Mouse (Mus musculus) T-helper 2 cell (primary cell): Measurements from ENCODE around the gene Pars2.

Experiments used
- in situ Hi-C: fragments of 300-600 bp; cut with MboI, MseI; formaldehyde crosslinking; loops from one replicate; pipeline ENCODE4 v1.15.1; 2025; ENCODE audit warnings: high pct_unique_total_duplicates

Gene Pars2

GRCm38 (mm10) chr4:106633281-106634085, 17.4 kb upstream of the Pars2 start:
- in situ Hi-C loops, result loop anchor here (5.0 kb wide), 1 partner anchor 74 kb away; no protein-coding TSS in a partner anchor

GRCm38 (mm10) chr4:106634086-106634479, 16.8 kb upstream of the Pars2 start:
- in situ Hi-C loops, result loop anchor here (5.0 kb wide), 1 partner anchor 73 kb away; no protein-coding TSS in a partner anchor

- in situ Hi-C loops, result no loop called here
Measured at GRCm38 (mm10) chr4:106643483-106644217, 7.2 kb upstream of the Pars2 start.

GRCm38 (mm10) chr4:106644218-106644610, 6.7 kb upstream of the Pars2 start:
- in situ Hi-C loops, result no loop called here

- in situ Hi-C loops, result no loop called here
Measured at GRCm38 (mm10) chr4:106645797-106646196, 5.1 kb upstream of the Pars2 start.

GRCm38 (mm10) chr4:106647137-106647536, 3.7 kb upstream of the Pars2 start:
- in situ Hi-C loops, result no loop called here

- in situ Hi-C loops, result no loop called here
Measured at GRCm38 (mm10) chr4:106652546-106652945, 1.7 kb downstream of the Pars2 start.

GRCm38 (mm10) chr4:106653051-106653450, 2.2 kb downstream of the Pars2 start:
- in situ Hi-C loops, result no loop called here

- in situ Hi-C loops, result no loop called here
Measured at GRCm38 (mm10) chr4:106655681-106656080, 4.8 kb downstream of the Pars2 start.

- in situ Hi-C loops, result loop anchor here (5.0 kb wide), 1 partner anchor 102 kb away; the partner anchor contains the start of gene Dhcr24
Measured at GRCm38 (mm10) chr4:106663956-106664470, 13.1 kb downstream of the Pars2 start.

- in situ Hi-C loops, result loop anchor here (5.0 kb wide), 1 partner anchor 102 kb away; the partner anchor contains the start of gene Dhcr24
Measured at GRCm38 (mm10) chr4:106664697-106665096, 13.8 kb downstream of the Pars2 start.

GRCm38 (mm10) chr4:106665269-106665668, 14.4 kb downstream of the Pars2 start:
- in situ Hi-C loops, result no loop called here

- in situ Hi-C loops, result no loop called here
Measured at GRCm38 (mm10) chr4:106665673-106666072, 14.8 kb downstream of the Pars2 start.

- in situ Hi-C loops, result no loop called here
Measured at GRCm38 (mm10) chr4:106666546-106666945, 15.7 kb downstream of the Pars2 start.

- in situ Hi-C loops, result no loop called here
Measured at GRCm38 (mm10) chr4:106676749-106677148, 25.9 kb downstream of the Pars2 start.

- in situ Hi-C loops, result no loop called here
Measured at GRCm38 (mm10) chr4:106678442-106679118, 27.7 kb downstream of the Pars2 start, which contains the start of gene Ttc4. TSS of gene Ttc4 (minus strand) at chr4:106678944.

- in situ Hi-C loops, result no loop called here
Measured at GRCm38 (mm10) chr4:106679152-106679551, 28.3 kb downstream of the Pars2 start.

GRCm38 (mm10) chr4:106680955-106681354, 30.1 kb downstream of the Pars2 start:
- in situ Hi-C loops, result no loop called here

GRCm38 (mm10) chr4:106688636-106689296, 37.9 kb downstream of the Pars2 start:
- in situ Hi-C loops, result no loop called here

- in situ Hi-C loops, result loop anchor here (10.0 kb wide), 1 partner anchor 669 kb away; no protein-coding TSS in a partner anchor
Measured at GRCm38 (mm10) chr4:106693841-106694430, 43.1 kb downstream of the Pars2 start.

GRCm38 (mm10) chr4:106699989-106700388, 49.1 kb downstream of the Pars2 start:
- in situ Hi-C loops, result loop anchor here (10.0 kb wide), 1 partner anchor 675 kb away; no protein-coding TSS in a partner anchor
